Mouse (Mus musculus) mouse trophoblast stem cell (cell line): ENCODE measurements around the gene Calhm5.

Source experiments
- in situ Hi-C, 2 experiments: fragments of 300-500 bp; cut with MseI, MboI; formaldehyde crosslinking; loops; 2 replicates in 1 of 2; 3 replicates in 1 of 2; pipeline ENCODE4 v1.15.1; 2025

Calhm5 gene

GRCm38 (mm10) chr10:34096418-34096883 lies at the start of gene Calhm5:
Gene Calhm5 (minus strand): TSS chr10:34096519.
- in situ Hi-C loops: loop anchor here in 1 of 2 experiments (10.0 kb wide), 1 partner anchor 62 kb away; the partner anchor contains the start of gene Trappc3l

GRCm38 (mm10) chr10:34141693-34142092 lies 45.4 kb upstream of the Calhm5 start:
- in situ Hi-C loops: no loop called here

GRCm38 (mm10) chr10:34139768-34140167 lies 43.4 kb upstream of the Calhm5 start:
- in situ Hi-C loops: no loop called here

GRCm38 (mm10) chr10:34138027-34138426 lies 41.7 kb upstream of the Calhm5 start:
- in situ Hi-C loops: no loop called here

GRCm38 (mm10) chr10:34136432-34136831 lies 40.1 kb upstream of the Calhm5 start:
- in situ Hi-C loops: no loop called here

- in situ Hi-C loops: no loop called here
Observed at GRCm38 (mm10) chr10:34131356-34131755, 35.0 kb upstream of the Calhm5 start.

GRCm38 (mm10) chr10:34128391-34128790 lies 32.1 kb upstream of the Calhm5 start:
- in situ Hi-C loops: no loop called here

GRCm38 (mm10) chr10:34127392-34128378 lies 31.4 kb upstream of the Calhm5 start, which contains the start of gene Calhm6:
Gene Calhm6 (minus strand): TSS chr10:34127984.
- in situ Hi-C loops: no loop called here

GRCm38 (mm10) chr10:34118421-34118820 lies 22.1 kb upstream of the Calhm5 start:
- in situ Hi-C loops: no loop called here

- in situ Hi-C loops: no loop called here
Observed at GRCm38 (mm10) chr10:34117770-34118169, 21.5 kb upstream of the Calhm5 start.

GRCm38 (mm10) chr10:34117131-34117530 lies 20.8 kb upstream of the Calhm5 start:
- in situ Hi-C loops: no loop called here

- in situ Hi-C loops: no loop called here
Observed at GRCm38 (mm10) chr10:34111964-34112738, 15.8 kb upstream of the Calhm5 start.

- in situ Hi-C loops: no loop called here
Observed at GRCm38 (mm10) chr10:34110863-34111465, 14.6 kb upstream of the Calhm5 start.

- in situ Hi-C loops: loop anchor here in 1 of 2 experiments (10.0 kb wide), 1 partner anchor 61 kb away; the partner anchor contains the start of gene Trappc3l
Observed at GRCm38 (mm10) chr10:34095964-34096363, 355 bp downstream of the Calhm5 start.

GRCm38 (mm10) chr10:34095147-34095546 lies 1.2 kb downstream of the Calhm5 start:
- in situ Hi-C loops: loop anchor here in 1 of 2 experiments (10.0 kb wide), 1 partner anchor 60 kb away; the partner anchor contains the start of gene Trappc3l

- in situ Hi-C loops: loop anchor here in 1 of 2 experiments (10.0 kb wide), 1 partner anchor 57 kb away; the partner anchor contains the start of gene Trappc3l
Observed at GRCm38 (mm10) chr10:34091888-34092287, 4.4 kb downstream of the Calhm5 start.

- in situ Hi-C loops: loop anchor here in 1 of 2 experiments (10.0 kb wide), 1 partner anchor 56 kb away; the partner anchor contains the start of gene Trappc3l
Observed at GRCm38 (mm10) chr10:34090481-34090880, 5.8 kb downstream of the Calhm5 start.

- in situ Hi-C loops: no loop called here
Observed at GRCm38 (mm10) chr10:34089517-34089916, 6.8 kb downstream of the Calhm5 start.

GRCm38 (mm10) chr10:34088515-34088914 lies 7.8 kb downstream of the Calhm5 start:
- in situ Hi-C loops: no loop called here

GRCm38 (mm10) chr10:34086514-34086913 lies 9.8 kb downstream of the Calhm5 start:
- in situ Hi-C loops: no loop called here

GRCm38 (mm10) chr10:34074522-34075200 lies 21.7 kb downstream of the Calhm5 start:
- in situ Hi-C loops: no loop called here
